Mouse (Mus musculus): ENCODE data around the gene Cldn4. TPM values are rescaled to one million over a fixed set of nuclear protein-coding genes. Genes with fewer than 3 reads are reported as not detected.
"Not testable (repeated sequence)": the region's sequence is repeated elsewhere in the genome, so short reads cannot be mapped to it uniquely, and the experiment has no call there.

Cldn4 gene
- polyA plus RNA-seq, 1 experiment, result 259 TPM

DNA sequence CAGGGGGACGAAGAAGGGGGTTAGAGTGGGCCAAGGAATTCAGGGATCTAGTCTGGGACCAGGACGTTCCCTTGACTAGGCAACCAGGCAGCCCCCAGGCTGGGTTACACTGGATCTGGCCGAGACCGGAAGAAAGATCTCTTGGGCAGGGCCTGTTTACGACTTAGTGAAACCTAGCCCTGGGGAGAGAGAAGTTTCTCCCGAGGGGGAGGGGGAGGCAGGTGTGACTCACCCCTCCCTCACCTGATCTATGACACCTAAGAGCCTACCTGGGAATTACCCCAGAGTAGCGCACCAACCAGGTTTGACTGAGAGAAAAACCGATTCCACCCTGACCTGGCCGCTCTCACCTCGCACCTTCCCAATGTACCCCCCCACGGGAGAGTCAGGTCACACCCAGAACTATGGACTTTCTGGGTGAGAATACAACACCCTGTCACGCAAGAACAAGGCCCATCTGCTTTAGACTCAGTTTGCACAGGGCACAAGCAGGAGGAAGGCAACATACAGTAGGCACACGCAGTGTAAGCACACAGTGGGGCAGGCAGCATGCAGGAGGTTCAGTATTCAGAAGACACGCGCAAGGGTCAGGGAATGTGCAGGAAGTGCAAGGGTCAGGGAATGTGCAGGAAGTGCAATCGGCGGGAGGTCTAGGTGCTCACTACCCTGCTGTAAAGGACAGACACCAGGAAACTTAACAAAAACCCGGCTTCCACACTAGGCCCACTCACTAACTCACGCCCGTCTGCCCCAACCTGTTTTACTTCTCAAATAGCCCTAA is 20.6 kb upstream of the Cldn4 start:
- H3K9ac ChIP-seq (ENCODE audit: low read depth, poor library complexity, severe bottlenecking), result peak overlapping the region; percentile 57
- no peaks in the 10 kb centered on the region for H3K9me3 ChIP-seq (replicated peaks; ENCODE audit: control insufficient read depth, insufficient read depth, low read length, poor library complexity, severe bottlenecking)
- TF ChIP-seq EP300 (IDR thresholded peaks at IDR 0.05; ENCODE audit: insufficient read depth, low read depth, low read length), result peak; percentile 94
- no peak for TF ChIP-seq CTCF (IDR thresholded peaks at IDR 0.05; ENCODE audit: low read depth, low read length)
- H3K27ac ChIP-seq (ENCODE audit: insufficient read depth, low read length), result peak overlapping the region; percentile 88
- no peaks in the 10 kb centered on the region for H3K27me3 ChIP-seq (ENCODE audit: control insufficient read depth, insufficient read depth, low read length, poor library complexity, severe bottlenecking)
- no peaks in the 10 kb centered on the region for H3K36me3 ChIP-seq (ENCODE audit: control insufficient read depth, insufficient read depth, low read length, poor library complexity, severe bottlenecking)
- H3K4me1 ChIP-seq (ENCODE audit: control insufficient read depth, insufficient read depth, low read length), result peaks cover 11% of the 10 kb centered on the region
- peak overlapping the region; percentile 15 for H3K4me3 ChIP-seq (ENCODE audit: low read depth, low read length)

DNA sequence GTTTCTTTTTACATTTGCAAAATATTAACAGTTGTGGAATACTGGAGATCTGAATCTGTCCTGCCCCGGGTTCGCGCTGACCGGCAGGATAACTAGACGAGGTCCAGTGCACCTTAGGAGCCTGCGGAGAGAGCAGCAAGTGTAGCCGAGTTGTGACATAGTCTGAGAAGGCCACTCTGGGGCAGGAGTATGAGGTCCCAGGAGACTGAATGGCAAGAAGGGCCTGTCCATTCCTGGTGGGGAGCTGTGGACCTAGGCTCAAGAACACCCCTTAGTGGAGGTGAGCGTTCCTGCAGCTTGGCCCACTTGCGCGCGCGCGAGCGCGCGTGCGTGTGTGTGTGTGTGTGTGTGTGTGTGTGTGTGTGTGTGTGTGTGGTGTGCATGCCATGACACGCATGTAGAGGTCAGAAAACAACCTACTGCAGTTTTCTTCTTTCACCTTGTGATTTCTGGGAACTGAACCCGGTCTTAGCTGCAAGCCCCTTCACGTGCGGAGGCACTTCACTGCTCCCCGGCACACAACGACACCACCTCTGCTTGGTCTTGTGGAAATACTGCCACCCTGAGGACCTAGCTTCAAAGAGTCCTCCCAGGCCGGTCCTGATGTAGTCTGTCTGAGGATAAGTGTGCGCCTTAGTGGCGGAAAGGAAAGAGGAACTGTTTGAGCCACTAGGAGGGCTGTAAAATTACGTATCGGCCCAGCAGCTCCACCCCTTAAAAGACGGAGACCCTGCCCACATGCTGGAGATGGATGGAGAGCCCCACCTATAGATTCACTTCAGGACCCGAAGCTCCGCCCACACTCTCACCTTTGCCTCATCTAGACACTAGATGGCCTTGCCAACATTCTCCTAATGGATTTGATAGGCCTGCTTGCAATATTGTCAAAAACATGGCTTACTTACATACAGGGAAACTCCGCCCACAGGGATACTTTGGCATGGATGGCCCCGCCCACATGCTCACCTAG is 19.4 kb upstream of the Cldn4 start:
- Histone ChIP-seq H3K4me1 (ENCODE audit: control insufficient read depth, insufficient read depth, low read length) (peaks cover 11% of the 10 kb centered on the region), H3K4me3 (ENCODE audit: low read depth, low read length) (peak overlapping the region; percentile 74), H3K27me3 (ENCODE audit: control insufficient read depth, insufficient read depth, low read length, poor library complexity, severe bottlenecking) (no peaks in the 10 kb centered on the region), H3K9ac (ENCODE audit: low read depth, poor library complexity, severe bottlenecking) (peak overlapping the region; percentile 57), H3K27ac (ENCODE audit: insufficient read depth, low read length) (peak overlapping the region; percentile 88), H3K9me3 (replicated peaks; ENCODE audit: control insufficient read depth, insufficient read depth, low read length, poor library complexity, severe bottlenecking) (no peaks in the 10 kb centered on the region), H3K36me3 (ENCODE audit: control insufficient read depth, insufficient read depth, low read length, poor library complexity, severe bottlenecking) (no peaks in the 10 kb centered on the region)
- TF ChIP-seq POLR2A (IDR thresholded peaks at IDR 0.05; ENCODE audit: insufficient read depth, low read length), result peak; percentile 29
- 0 out of 2 replicates have a peak, but pooled peaks have one; percentile 1 for TF ChIP-seq EP300 (IDR thresholded peaks at IDR 0.05; ENCODE audit: insufficient read depth, low read depth, low read length)
- TF ChIP-seq CTCF (IDR thresholded peaks at IDR 0.05; ENCODE audit: low read depth, low read length), result peak; percentile 64

DNA sequence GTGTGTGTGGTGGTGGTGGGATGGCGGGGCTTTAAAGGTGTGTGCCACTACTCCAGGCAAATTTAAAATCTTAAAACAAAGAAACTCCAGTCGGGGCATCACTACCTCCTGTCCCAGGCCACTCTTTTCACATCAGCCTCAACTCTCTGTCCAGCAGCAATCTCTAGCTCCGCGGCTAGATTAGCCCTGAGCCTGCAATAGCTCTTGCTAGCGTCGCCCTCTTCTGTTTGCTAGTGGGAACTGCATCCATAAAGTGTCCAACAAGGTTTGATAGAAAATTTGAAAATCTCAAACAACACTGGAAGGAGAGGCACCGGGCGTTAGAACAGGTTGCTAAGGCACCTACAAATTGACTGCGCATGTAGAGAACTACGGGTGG is 18.7 kb upstream of the Cldn4 start:
- H3K36me3 ChIP-seq (ENCODE audit: control insufficient read depth, insufficient read depth, low read length, poor library complexity, severe bottlenecking), result no peaks in the 10 kb centered on the region
- peak; percentile 63 for TF ChIP-seq CTCF (IDR thresholded peaks at IDR 0.05; ENCODE audit: low read depth, low read length)
- TF ChIP-seq POLR2A (IDR thresholded peaks at IDR 0.05; ENCODE audit: insufficient read depth, low read length), result no peak
- no peak for TF ChIP-seq EP300 (IDR thresholded peaks at IDR 0.05; ENCODE audit: insufficient read depth, low read depth, low read length)
- H3K4me1 ChIP-seq (ENCODE audit: control insufficient read depth, insufficient read depth, low read length), result peaks cover 13% of the 10 kb centered on the region
- no peaks in the 10 kb centered on the region for H3K9me3 ChIP-seq (replicated peaks; ENCODE audit: control insufficient read depth, insufficient read depth, low read length, poor library complexity, severe bottlenecking)
- peak overlapping the region; percentile 25; the same call in 1 of the 2 replicates for H3K9ac ChIP-seq (ENCODE audit: low read depth, poor library complexity, severe bottlenecking)
- peak overlapping the region; percentile 74 for H3K4me3 ChIP-seq (ENCODE audit: low read depth, low read length)
- no peaks in the 10 kb centered on the region for H3K27me3 ChIP-seq (ENCODE audit: control insufficient read depth, insufficient read depth, low read length, poor library complexity, severe bottlenecking)
- H3K27ac ChIP-seq (ENCODE audit: insufficient read depth, low read length), result peak overlapping the region; percentile 77

DNA sequence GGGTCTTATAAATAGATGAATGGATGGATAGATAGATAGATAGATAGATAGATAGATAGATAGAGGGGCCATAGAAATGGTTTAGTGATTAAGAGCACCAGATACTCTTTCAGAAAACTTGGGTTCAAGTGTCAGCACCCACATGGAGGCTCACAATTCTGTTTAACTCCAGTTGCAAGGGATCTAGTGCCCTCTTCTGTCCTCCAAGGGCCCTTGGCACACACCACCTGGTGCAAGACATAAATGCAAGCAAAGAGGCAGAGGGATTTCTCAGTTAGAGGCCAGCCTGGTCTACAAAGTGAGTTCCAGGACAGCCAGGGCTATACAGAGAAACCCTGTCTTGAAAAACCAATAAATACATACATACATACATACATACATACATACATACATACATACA is 17.9 kb upstream of the Cldn4 start:
- not testable (repeated sequence) for H3K4me3 ChIP-seq (ENCODE audit: low read depth, low read length); H3K36me3 ChIP-seq (ENCODE audit: control insufficient read depth, insufficient read depth, low read length, poor library complexity, severe bottlenecking); H3K27ac ChIP-seq (ENCODE audit: insufficient read depth, low read length); H3K27me3 ChIP-seq (ENCODE audit: control insufficient read depth, insufficient read depth, low read length, poor library complexity, severe bottlenecking); H3K9ac ChIP-seq (ENCODE audit: low read depth, poor library complexity, severe bottlenecking); H3K9me3 ChIP-seq (replicated peaks; ENCODE audit: control insufficient read depth, insufficient read depth, low read length, poor library complexity, severe bottlenecking)
- H3K4me1 ChIP-seq (ENCODE audit: control insufficient read depth, insufficient read depth, low read length), result peaks cover 15% of the 10 kb centered on the region
- peak; percentile 38 for TF ChIP-seq CTCF (IDR thresholded peaks at IDR 0.05; ENCODE audit: low read depth, low read length)

DNA sequence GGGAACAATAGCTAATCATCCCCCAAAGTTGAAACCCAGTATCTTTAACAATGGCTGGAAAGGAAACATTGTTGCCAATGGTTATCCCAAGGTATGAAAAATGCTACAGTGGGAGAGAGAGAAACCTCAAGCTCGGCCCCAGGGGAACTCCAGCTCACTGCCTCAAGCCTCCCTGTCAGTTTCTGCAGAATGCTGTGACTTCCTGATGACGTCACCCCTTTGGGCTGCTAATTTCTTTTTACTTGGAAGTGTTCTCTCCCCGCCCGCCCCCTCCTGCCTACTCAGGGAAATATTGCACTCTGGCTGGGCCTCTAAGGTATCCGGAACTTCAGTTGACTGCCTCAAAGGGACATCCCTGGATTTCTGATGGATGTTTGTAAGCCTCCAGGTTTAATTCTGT is 16.8 kb upstream of the Cldn4 start:
- H3K27ac ChIP-seq (ENCODE audit: insufficient read depth, low read length), result peak overlapping the region; percentile 64; the same call in 1 of the 2 replicates
- TF ChIP-seq POLR2A (IDR thresholded peaks at IDR 0.05; ENCODE audit: insufficient read depth, low read length) (no peak), EP300 (IDR thresholded peaks at IDR 0.05; ENCODE audit: insufficient read depth, low read depth, low read length) (0 out of 2 replicates have a peak, but pooled peaks have one; percentile 32)
- no peaks in the 10 kb centered on the region for H3K27me3 ChIP-seq (ENCODE audit: control insufficient read depth, insufficient read depth, low read length, poor library complexity, severe bottlenecking)

More for the DNA sequence above, 16.8 kb upstream of the Cldn4 start:
- no peak overlapping the region for H3K4me3 ChIP-seq (ENCODE audit: low read depth, low read length)
- H3K9ac ChIP-seq (ENCODE audit: low read depth, poor library complexity, severe bottlenecking), result no peak overlapping the region
- H3K9me3 ChIP-seq (replicated peaks; ENCODE audit: control insufficient read depth, insufficient read depth, low read length, poor library complexity, severe bottlenecking), result no peaks in the 10 kb centered on the region
- H3K36me3 ChIP-seq (ENCODE audit: control insufficient read depth, insufficient read depth, low read length, poor library complexity, severe bottlenecking), result no peaks in the 10 kb centered on the region
- H3K4me1 ChIP-seq (ENCODE audit: control insufficient read depth, insufficient read depth, low read length), result peaks cover 17% of the 10 kb centered on the region
